In the genomic region with DNA sequence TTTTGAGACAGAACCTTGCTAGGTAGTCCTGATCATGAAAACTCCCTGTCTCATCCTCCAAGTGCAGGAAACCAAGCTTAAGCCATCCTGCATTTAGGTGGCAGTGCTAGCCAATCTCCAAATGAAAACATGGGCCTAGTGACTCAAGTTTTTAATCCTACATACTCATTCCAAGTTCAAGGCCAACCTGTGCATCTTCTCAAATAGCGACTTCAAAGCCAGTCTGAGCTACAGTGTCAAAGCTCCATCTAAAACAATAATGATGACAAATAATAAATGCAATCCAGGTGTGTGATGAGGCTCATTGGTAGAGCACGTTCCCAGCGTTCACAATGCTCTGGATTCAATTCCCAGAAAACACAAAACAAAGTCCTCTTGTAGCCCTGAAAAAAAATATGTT, we compare ENCODE assay signal across 9 mouse cellular contexts. TPM values are rescaled to one million over a fixed set of nuclear protein-coding genes. Genes with fewer than 3 reads are reported as not detected.
DNase-seq lines count a peak whose midpoint lies in the region; ATAC-seq and TF ChIP-seq lines count a peak whose summit lies in the region.
"Had no signal": no experiment of that assay in that cellular context is flagged by ENCODE, and none has a peak within 500 bp of the region (broad histone marks: within the 10 kb centered on the region; RNA-seq: fewer than 3 reads in every experiment).

No protein-coding gene starts in this region.

- no peak overlapping the region for H3K27ac ChIP-seq in heart, embryonic 12.5 days (ENCODE audit: poor library complexity, severe bottlenecking)
- H3K27ac ChIP-seq in forebrain, embryonic 13.5 days, result no peak overlapping the region
- H3K27ac ChIP-seq in liver, embryonic 14.5 days, result peak overlapping the region; percentile 30

- H3K27me3 ChIP-seq in heart, embryonic 12.5 days (replicated peaks), result no peaks in the 10 kb centered on the region
- no peaks in the 10 kb centered on the region for H3K27me3 ChIP-seq in C2C12 (ENCODE audit: control insufficient read depth, insufficient read depth, insufficient read length)
- no peaks in the 10 kb centered on the region for H3K27me3 ChIP-seq in forebrain, embryonic 13.5 days
- H3K27me3 ChIP-seq in liver, embryonic 14.5 days (ENCODE audit: control insufficient read depth, insufficient read depth, low read length), result no peaks in the 10 kb centered on the region

- H3K4me2 ChIP-seq in heart, embryonic 12.5 days, result peak overlapping the region; percentile 73
- peak overlapping the region; percentile 66 for H3K4me2 ChIP-seq in forebrain, embryonic 13.5 days
- H3K4me2 ChIP-seq in liver, embryonic 14.5 days (ENCODE audit: low read depth), result peak overlapping the region; percentile 81

- peak overlapping the region; percentile 85 for H3K9ac ChIP-seq in heart, embryonic 12.5 days
- H3K9ac ChIP-seq in forebrain, embryonic 13.5 days, result peak overlapping the region; percentile 86
- peak overlapping the region; percentile 81 for H3K9ac ChIP-seq in liver, embryonic 14.5 days (replicated peaks)

- H3K4me1 ChIP-seq in heart, embryonic 12.5 days (replicated peaks), result peaks cover 7% of the 10 kb centered on the region
- H3K4me1 ChIP-seq in forebrain, embryonic 13.5 days, result peaks cover 7% of the 10 kb centered on the region
- H3K4me1 ChIP-seq in liver, embryonic 14.5 days (replicated peaks; ENCODE audit: control insufficient read depth in 2 of 2, insufficient read depth in 2 of 2, low read length in 1 of 2), result peaks cover 17 to 20% of the 10 kb centered on the region in 2 experiments

- TF ChIP-seq CTCF in C2C12 (IDR thresholded peaks at IDR 0.05; ENCODE audit: control insufficient read depth, insufficient read depth, insufficient read length), result no peak
- TF ChIP-seq CTCF in liver, embryonic 14.5 days (IDR thresholded peaks at IDR 0.05; ENCODE audit: low read depth), result no peak

- H3K36me3 ChIP-seq in heart, embryonic 12.5 days, result peaks cover 18% of the 10 kb centered on the region
- H3K36me3 ChIP-seq in C2C12 (ENCODE audit: control insufficient read depth, insufficient read depth), result peaks cover 36% of the 10 kb centered on the region
- H3K36me3 ChIP-seq in forebrain, embryonic 13.5 days (ENCODE audit: poor library complexity, severe bottlenecking), result peaks cover 29% of the 10 kb centered on the region
- peaks cover 18% of the 10 kb centered on the region for H3K36me3 ChIP-seq in liver, embryonic 14.5 days (replicated peaks; ENCODE audit: control insufficient read depth, insufficient read depth, low read depth)

- ATAC-seq in heart, embryonic 12.5 days (ENCODE audit: insufficient number of reproducible peaks, low FRiP score), result no peak
- ATAC-seq in forebrain, embryonic 13.5 days, result no peak
- no peak for ATAC-seq in liver, embryonic 14.5 days (ENCODE audit: insufficient read depth)

- H3ac ChIP-seq in C2C12 (ENCODE audit: control insufficient read depth, insufficient read length, low read depth), result peak overlapping the region; percentile 46

- H3K79me2 ChIP-seq in C2C12 (ENCODE audit: control insufficient read depth, insufficient read depth), result peaks cover 58% of the 10 kb centered on the region

- intact Hi-C loops in left cerebral cortex, postnatal 14 days (cut with DNase I), result no loop called here

- no peak for TF ChIP-seq EP300 in liver, embryonic 14.5 days (IDR thresholded peaks at IDR 0.05; ENCODE audit: low read depth)

- H3K79me3 ChIP-seq in C2C12 (ENCODE audit: low read depth), result peaks cover 52% of the 10 kb centered on the region

- WGBS in heart, embryonic 12.5 days, result 15% methylated on average over 3 of the region's 3 CpGs
- WGBS in forebrain, embryonic 13.5 days, result 14% methylated on average over 3 of the region's 3 CpGs
- WGBS in liver, embryonic 14.5 days (ENCODE audit: insufficient replicate concordance), result 14% methylated on average over 3 of the region's 3 CpGs

- no peak for DNase-seq in heart, adult 8-10 months (ENCODE audit: low spot score)
- no peak for DNase-seq in liver, embryonic 14.5 days (ENCODE audit: low read depth in 3 of 3, low spot score in 3 of 3)
- no peak for DNase-seq in spleen, adult 12 weeks (ENCODE audit: low spot score)
- no peak for DNase-seq in frontal cortex, postnatal 10 days (ENCODE audit: low spot score in 2 of 2)
- DNase-seq in left cerebral cortex, postnatal 14 days (ENCODE audit: low spot score in 2 of 2), result no peak
- DNase-seq: cerebellum, adult 11 months had no signal

- peak overlapping the region; percentile 82 for H3K4me3 ChIP-seq in heart, embryonic 12.5 days
- peak overlapping the region; percentile 82 for H3K4me3 ChIP-seq in C2C12 (ENCODE audit: insufficient read depth, poor library complexity, severe bottlenecking)
- peak overlapping the region; percentile 63 for H3K4me3 ChIP-seq in forebrain, embryonic 13.5 days
- peak overlapping the region; percentile 79 to 82 for H3K4me3 ChIP-seq in liver, embryonic 14.5 days (ENCODE audit: insufficient read depth in 1 of 2, low read depth in 2 of 2, low read length in 2 of 2)

- H3K9me3 ChIP-seq in heart, embryonic 12.5 days (replicated peaks), result no peaks in the 10 kb centered on the region
- no peaks in the 10 kb centered on the region for H3K9me3 ChIP-seq in forebrain, embryonic 13.5 days (replicated peaks)
- H3K9me3 ChIP-seq in liver, embryonic 14.5 days (ENCODE audit: control insufficient read depth, low read length), result no peaks in the 10 kb centered on the region

TF ChIP-seq in C2C12, 6 proteins besides CTCF, POLR2A, EP300 and RAD21:
- TF ChIP-seq MAX (IDR thresholded peaks at IDR 0.05) (no peak), CEBPB (IDR thresholded peaks at IDR 0.05; ENCODE audit: low read depth) (no peak), MYOD1 (IDR thresholded peaks at IDR 0.05; ENCODE audit: control insufficient read depth, insufficient read length, low read depth) (no peak), USF1 (IDR thresholded peaks at IDR 0.05; ENCODE audit: low read depth) (no peak), MYOG (IDR thresholded peaks at IDR 0.05; ENCODE audit: control insufficient read depth, extremely low read depth, insufficient read length) (no peak), FOSL1 (IDR thresholded peaks at IDR 0.05; ENCODE audit: insufficient read depth, low read length, poor library complexity, severe bottlenecking) (no peak)

RNA-seq across cellular contexts. Expression of gene Psmd4, which starts 0.8 kb away (rescaled TPM):
- polyA plus RNA-seq in heart, embryonic 12.5 days (2016; fragmentation: Nextera tagmentation; extraction: Ambion mirVana), result 199 and 214 TPM in 2 replicates
- 100 to 1,000 TPM; 124 to 149 (median 127) TPM for total RNA-seq in heart, adult 8-10 months (2022)
- polyA plus RNA-seq in C2C12 (2012; fragmentation: generic; extraction: Trizol), result 264 TPM
- 299 and 311 TPM in 2 replicates for polyA plus RNA-seq in forebrain, embryonic 13.5 days (2015; fragmentation: Nextera tagmentation; extraction: Ambion mirVana)
- polyA plus RNA-seq in liver, embryonic 14.5 days (2012; rRNA removed), result 114 and 150 TPM in 2 replicates
- 153 and 161 TPM in 2 replicates for polyA plus RNA-seq in liver, embryonic 14.5 days (2014; fragmentation: Nextera tagmentation; extraction: Ambion mirVana)
- total RNA-seq in left cerebral cortex, postnatal 14 days (2021), result 100 to 1,000 TPM; 149 to 157 TPM

RNA-seq across cellular contexts. Expression of gene Zfp687, which starts 26.4 kb away (rescaled TPM):
- polyA plus RNA-seq in heart, embryonic 12.5 days (2016; fragmentation: Nextera tagmentation; extraction: Ambion mirVana), result 23.2 and 25.6 TPM in 2 replicates
- 10 to 100 TPM in 3 of 4 experiments, 1 to 10 TPM in 1; 10.0 to 16.2 (median 12.6) TPM for total RNA-seq in heart, adult 8-10 months (2022)
- polyA plus RNA-seq in C2C12 (2012; fragmentation: generic; extraction: Trizol), result 15.3 TPM
- 26.6 and 27.8 TPM in 2 replicates for polyA plus RNA-seq in forebrain, embryonic 13.5 days (2015; fragmentation: Nextera tagmentation; extraction: Ambion mirVana)
- 5.8 and 6.6 TPM in 2 replicates for polyA plus RNA-seq in liver, embryonic 14.5 days (2012; rRNA removed)
- 4.4 and 5.9 TPM in 2 replicates for polyA plus RNA-seq in liver, embryonic 14.5 days (2014; fragmentation: Nextera tagmentation; extraction: Ambion mirVana)
- 10 to 100 TPM; 21.8 to 22.2 TPM for total RNA-seq in left cerebral cortex, postnatal 14 days (2021)
